Comparison of ENCODE assay signal across 14 mouse cellular contexts in genomic region chr8:116633470-116634150, GRCm38 (mm10).
DNase-seq lines count a peak whose midpoint lies in the region; ATAC-seq lines count a peak whose summit lies in the region.
"Had no signal": no experiment of that assay in that cellular context is flagged by ENCODE, and none has a peak within 500 bp of the region (broad histone marks: within the 10 kb centered on the region; RNA-seq: fewer than 3 reads in every experiment).

No protein-coding gene starts in this region.

- DNase-seq in heart, adult 11 months = peak; percentile 79
- DNase-seq in brain, adult 2 months (ENCODE audit: low read depth, low spot score) = peak; percentile 67
- peak; percentile 80 to 87 for DNase-seq in cerebellum, postnatal 25 days
- DNase-seq in spleen, adult 18-20 months = peak; percentile 35 to 59
- no peak for DNase-seq in forebrain, embryonic 11.5 days (ENCODE audit: low spot score)
- DNase-seq in MN1 (ENCODE audit: low spot score) = no peak
- DNase-seq: kidney, postnatal 36 days; lung, postnatal 14 days had no signal

- no peaks in the 10 kb centered on the region for H3K9me3 ChIP-seq in heart, embryonic 12.5 days (replicated peaks)
- no peaks in the 10 kb centered on the region for H3K9me3 ChIP-seq in forebrain, embryonic 11.5 days (ENCODE audit: control insufficient read depth, low read length)
- H3K9me3 ChIP-seq in intestine, embryonic 16.5 days (ENCODE audit: control insufficient read depth, low read length) = no peaks in the 10 kb centered on the region
- H3K9me3 ChIP-seq: embryonic facial prominence, embryonic 10.5 days had no signal

- H3K4me1 ChIP-seq in heart, embryonic 12.5 days (replicated peaks) = peaks cover 7% of the 10 kb centered on the region; the same call in 1 of the 2 replicates
- H3K4me1 ChIP-seq in forebrain, embryonic 11.5 days (replicated peaks; ENCODE audit: control insufficient read depth, insufficient read depth, low read length) = no peaks in the 10 kb centered on the region
- H3K4me1 ChIP-seq in intestine, embryonic 16.5 days (ENCODE audit: control insufficient read depth, insufficient read depth, low read length) = no peaks in the 10 kb centered on the region
- H3K4me1 ChIP-seq: embryonic facial prominence, embryonic 10.5 days had no signal

- no peak overlapping the region for H3K4me3 ChIP-seq in heart, embryonic 12.5 days
- no peak overlapping the region for H3K4me3 ChIP-seq in forebrain, embryonic 11.5 days (ENCODE audit: low read depth, low read length)
- no peak overlapping the region for H3K4me3 ChIP-seq in intestine, embryonic 16.5 days (ENCODE audit: low read length)
- H3K4me3 ChIP-seq: embryonic facial prominence, embryonic 10.5 days had no signal

- H3K9ac ChIP-seq in heart, embryonic 12.5 days = no peak overlapping the region
- no peak overlapping the region for H3K9ac ChIP-seq in forebrain, embryonic 11.5 days (ENCODE audit: low read length)
- H3K9ac ChIP-seq in intestine, embryonic 16.5 days (ENCODE audit: low read depth, low read length) = no peak overlapping the region

- H3K27me3 ChIP-seq in heart, embryonic 12.5 days (replicated peaks) = no peaks in the 10 kb centered on the region
- no peaks in the 10 kb centered on the region for H3K27me3 ChIP-seq in forebrain, embryonic 11.5 days (ENCODE audit: control insufficient read depth, insufficient read depth, low read length)
- no peaks in the 10 kb centered on the region for H3K27me3 ChIP-seq in intestine, embryonic 16.5 days (replicated peaks; ENCODE audit: control insufficient read depth, insufficient read depth, low read length)

- WGBS in heart, embryonic 12.5 days = 57% methylated on average over 10 of the region's 10 CpGs
- 74% methylated on average over 10 of the region's 10 CpGs for WGBS in forebrain, embryonic 11.5 days
- 71% methylated on average over 10 of the region's 10 CpGs for WGBS in intestine, embryonic 16.5 days

- no peaks in the 10 kb centered on the region for H3K36me3 ChIP-seq in heart, embryonic 12.5 days
- no peaks in the 10 kb centered on the region for H3K36me3 ChIP-seq in forebrain, embryonic 11.5 days (ENCODE audit: control insufficient read depth, insufficient read depth, low read length)
- no peaks in the 10 kb centered on the region for H3K36me3 ChIP-seq in intestine, embryonic 16.5 days (ENCODE audit: control insufficient read depth, insufficient read depth, low read length)
- H3K36me3 ChIP-seq: embryonic facial prominence, embryonic 10.5 days had no signal

- no peak for ATAC-seq in heart, embryonic 12.5 days (ENCODE audit: insufficient number of reproducible peaks, low FRiP score)
- no peak for ATAC-seq in forebrain, embryonic 11.5 days (replicated peaks; ENCODE audit: low FRiP score)
- ATAC-seq in intestine, embryonic 16.5 days = no peak
- ATAC-seq: intestine, postnatal 0 days had no signal

- no peak overlapping the region for H3K4me2 ChIP-seq in heart, embryonic 12.5 days
- no peak overlapping the region for H3K4me2 ChIP-seq in forebrain, embryonic 11.5 days (ENCODE audit: low read depth, low read length, severe bottlenecking)
- H3K4me2 ChIP-seq in intestine, embryonic 16.5 days (ENCODE audit: low read depth, low read length) = no peak overlapping the region
- H3K4me2 ChIP-seq: heart, embryonic 11.5 days had no signal

- H3K27ac ChIP-seq in heart, embryonic 12.5 days (ENCODE audit: poor library complexity, severe bottlenecking) = no peak overlapping the region
- no peak overlapping the region for H3K27ac ChIP-seq in forebrain, embryonic 11.5 days (ENCODE audit: low read depth, low read length)
- no peak overlapping the region for H3K27ac ChIP-seq in intestine, embryonic 16.5 days (ENCODE audit: low read length)
- H3K27ac ChIP-seq: embryonic facial prominence, embryonic 10.5 days; stomach, postnatal 0 days had no signal

Comparison
In these comparisons a context has a peak if more than half of its experiments do, and no peak if none do; other contexts are left out.
1. DNase-seq: peak in heart, adult 11 months (single experiment), brain, adult 2 months (single experiment), cerebellum, postnatal 25 days (2 of 2) and spleen, adult 18-20 months (2 of 2); none in forebrain, embryonic 11.5 days (single experiment) and MN1 (single experiment).